In genomic region chr10:59786289-59786688, GRCm38 (mm10) we compare ENCODE assay signal across 11 mouse cellular contexts.
DNase-seq lines count a peak whose midpoint lies in the region; ATAC-seq and TF ChIP-seq lines count a peak whose summit lies in the region.
"Had no signal": no experiment of that assay in that cellular context is flagged by ENCODE, and none has a peak within 500 bp of the region (broad histone marks: within the 10 kb centered on the region; RNA-seq: fewer than 3 reads in every experiment).

No protein-coding gene starts in this region.

- TF ChIP-seq CTCF in hindbrain, postnatal 0 days (IDR thresholded peaks at IDR 0.05; ENCODE audit: low read depth): no peak

- no peak overlapping the region for H3K27ac ChIP-seq in hindbrain, embryonic 13.5 days
- H3K27ac ChIP-seq in hindbrain, embryonic 10.5 days: no peak overlapping the region
- H3K27ac ChIP-seq in hindbrain, postnatal 0 days: no peak overlapping the region
- H3K27ac ChIP-seq: macrophage; stomach, embryonic 15.5 days had no signal

- WGBS in hindbrain, embryonic 13.5 days: 36% methylated on average over 5 of the region's 5 CpGs
- 49% methylated on average over 5 of the region's 5 CpGs for WGBS in hindbrain, embryonic 10.5 days
- 21% methylated on average over 5 of the region's 5 CpGs for WGBS in hindbrain, postnatal 0 days

- H3K4me3 ChIP-seq in hindbrain, embryonic 13.5 days: no peak overlapping the region
- no peak overlapping the region for H3K4me3 ChIP-seq in hindbrain, embryonic 10.5 days
- no peak overlapping the region for H3K4me3 ChIP-seq in hindbrain, postnatal 0 days (ENCODE audit: low read length)
- H3K4me3 ChIP-seq: stomach, embryonic 15.5 days had no signal

- ATAC-seq in hindbrain, embryonic 13.5 days (ENCODE audit: low FRiP score): 0 out of 2 replicates have a peak, but pooled peaks have one; percentile 14
- peak; percentile 72 for ATAC-seq in hindbrain, postnatal 0 days
- ATAC-seq in granulocyte monocyte progenitor cell, adult 5-6 weeks (replicated peaks; ENCODE audit: poor library complexity, severe bottlenecking): no peak

- H3K4me2 ChIP-seq in hindbrain, embryonic 13.5 days: no peak overlapping the region
- H3K4me2 ChIP-seq in hindbrain, postnatal 0 days (ENCODE audit: low read depth, low read length): no peak overlapping the region
- H3K4me2 ChIP-seq: stomach, embryonic 15.5 days had no signal

- no peaks in the 10 kb centered on the region for H3K9me3 ChIP-seq in hindbrain, embryonic 13.5 days
- H3K9me3 ChIP-seq in hindbrain, embryonic 10.5 days: no peaks in the 10 kb centered on the region
- no peaks in the 10 kb centered on the region for H3K9me3 ChIP-seq in hindbrain, postnatal 0 days (ENCODE audit: low read length)
- H3K9me3 ChIP-seq: stomach, embryonic 15.5 days had no signal

- no peaks in the 10 kb centered on the region for H3K27me3 ChIP-seq in hindbrain, embryonic 13.5 days
- H3K27me3 ChIP-seq in hindbrain, embryonic 10.5 days (ENCODE audit: insufficient read depth, poor library complexity, severe bottlenecking): no peaks in the 10 kb centered on the region
- H3K27me3 ChIP-seq in hindbrain, postnatal 0 days (ENCODE audit: insufficient read depth, low read length): no peaks in the 10 kb centered on the region
- H3K27me3 ChIP-seq: stomach, embryonic 15.5 days had no signal

- H3K9ac ChIP-seq in hindbrain, embryonic 13.5 days: no peak overlapping the region
- no peak overlapping the region for H3K9ac ChIP-seq in hindbrain, postnatal 0 days (replicated peaks; ENCODE audit: low read length)
- H3K9ac ChIP-seq: stomach, embryonic 15.5 days had no signal

- DNase-seq in cerebellum, adult 9-10 months: peak; percentile 18
- DNase-seq in cerebellum, postnatal 36 days: no peak
- no peak for DNase-seq in hindbrain, embryonic 10.5 days (ENCODE audit: low spot score)
- DNase-seq in A20 (ENCODE audit: low read depth, low spot score): peak; percentile 35
- DNase-seq in hindbrain, postnatal 0 days (ENCODE audit: low spot score): peak; percentile 82
- no peak for DNase-seq in thymus, postnatal 14 days
- DNase-seq: kidney, adult 2 months had no signal

- peaks cover 25% of the 10 kb centered on the region for H3K4me1 ChIP-seq in hindbrain, embryonic 13.5 days (replicated peaks)
- H3K4me1 ChIP-seq in hindbrain, embryonic 10.5 days (replicated peaks): peaks cover 27% of the 10 kb centered on the region
- peaks cover 5% of the 10 kb centered on the region; the same call in 1 of the 2 replicates for H3K4me1 ChIP-seq in hindbrain, postnatal 0 days (ENCODE audit: insufficient read depth, low read length)
- H3K4me1 ChIP-seq: stomach, embryonic 15.5 days had no signal

- H3K36me3 ChIP-seq in hindbrain, embryonic 13.5 days: peaks cover 16% of the 10 kb centered on the region
- H3K36me3 ChIP-seq in hindbrain, embryonic 10.5 days: peaks cover 27% of the 10 kb centered on the region
- H3K36me3 ChIP-seq in hindbrain, postnatal 0 days (ENCODE audit: insufficient read depth, low read length): peaks cover 16% of the 10 kb centered on the region
- H3K36me3 ChIP-seq: stomach, embryonic 15.5 days had no signal

Comparison
In these comparisons a context has a peak if more than half of its experiments do, and no peak if none do; other contexts are left out.
1. DNase-seq: peak in cerebellum, adult 9-10 months (single experiment), A20 (single experiment) and hindbrain, postnatal 0 days (single experiment); none in cerebellum, postnatal 36 days (0 of 2), hindbrain, embryonic 10.5 days (single experiment) and thymus, postnatal 14 days (single experiment).